Mouse (Mus musculus) heart, adult 9 months (tissue): ENCODE data around the gene Usp5.
A peak's percentile ranks its signal among the peaks of the same experiment; 100 is the strongest.
"Not testable (repeated sequence)": the region's sequence is repeated elsewhere in the genome, so short reads cannot be mapped to it uniquely, and the experiment has no call there.

ENCODE experiments used
- DNase-seq, 2 experiments: peaks; one replicate each; pipeline ENCODE4 v3.0.0; 2022; ENCODE audit warnings: low spot score in 2 of 2

Usp5 gene

GRCm38 (mm10) chr6:124840241-124841167, 11.2 kb upstream of the Usp5 start, which contains the start of gene Gnb3:
Gnb3 (minus strand) TSS chr6:124840275.
- DNase-seq, result no peak

- peak in 1 of 2 experiments; percentile 50 for DNase-seq
Observed at GRCm38 (mm10) chr6:124839805-124840204, 10.5 kb upstream of the Usp5 start.

- DNase-seq, result no peak
Observed at GRCm38 (mm10) chr6:124836411-124836810, 7.1 kb upstream of the Usp5 start.

GRCm38 (mm10) chr6:124835531-124835930, 6.2 kb upstream of the Usp5 start:
- DNase-seq, result no peak

GRCm38 (mm10) chr6:124834512-124835081, 5.3 kb upstream of the Usp5 start:
- no peak for DNase-seq

GRCm38 (mm10) chr6:124831649-124832048, 2.4 kb upstream of the Usp5 start:
- DNase-seq, result no peak

- DNase-seq, result not testable (repeated sequence)
Observed at GRCm38 (mm10) chr6:124831199-124831598, 1.9 kb upstream of the Usp5 start.

- peak; percentile 97 to 99 for DNase-seq
Observed at GRCm38 (mm10) chr6:124829799-124830700, 766 bp upstream of the Usp5 start.

GRCm38 (mm10) chr6:124828101-124828592, 1.1 kb downstream of the Usp5 start:
- DNase-seq, result no peak

GRCm38 (mm10) chr6:124822049-124822448, 7.2 kb downstream of the Usp5 start:
- DNase-seq, result no peak

GRCm38 (mm10) chr6:124820891-124821290, 8.4 kb downstream of the Usp5 start:
- DNase-seq, result no peak

- DNase-seq, result no peak
Observed at GRCm38 (mm10) chr6:124817971-124818370, 11.3 kb downstream of the Usp5 start.

GRCm38 (mm10) chr6:124817563-124817962, 11.7 kb downstream of the Usp5 start:
- no peak for DNase-seq

- no peak for DNase-seq
Observed at GRCm38 (mm10) chr6:124817125-124817524, 12.2 kb downstream of the Usp5 start.

GRCm38 (mm10) chr6:124816611-124817010, 12.7 kb downstream of the Usp5 start:
- DNase-seq, result no peak

- DNase-seq, result no peak
Observed at GRCm38 (mm10) chr6:124814858-124815774, 14.2 kb downstream of the Usp5 start.

GRCm38 (mm10) chr6:124814448-124814847, 14.8 kb downstream of the Usp5 start:
- no peak for DNase-seq

- peak; percentile 89 to 93 for DNase-seq
Observed at GRCm38 (mm10) chr6:124813933-124814332, 15.4 kb downstream of the Usp5 start, which contains the start of gene Tpi1. Tpi1 (minus strand) TSS chr6:124814296.

- peak; percentile 63 to 70 for DNase-seq
Observed at GRCm38 (mm10) chr6:124813496-124813895, 15.8 kb downstream of the Usp5 start.

- DNase-seq, result no peak
Observed at GRCm38 (mm10) chr6:124812848-124813247, 16.4 kb downstream of the Usp5 start.
